Mouse (Mus musculus) stomach, embryonic 14.5 days (tissue): ENCODE measurements around the gene Ccr8. TPM values are rescaled to one million over a fixed set of nuclear protein-coding genes. Genes with fewer than 3 reads are reported as not detected.
"Not testable (repeated sequence)": the region's sequence is repeated elsewhere in the genome, so short reads cannot be mapped to it uniquely, and the experiment has no call there.

Source experiments
- ATAC-seq: fragments of 200-750 bp; cut with Nextera tagmentation; 2 replicates; pipeline ENCODE4 v1.8.0; 2017; ENCODE audit warnings: low read depth, moderate TSS enrichment; ENCODE audit not compliant: insufficient number of reproducible peaks, insufficient read depth, low FRiP score
- H3K27ac ChIP-seq: fragments of 300-500 bp; sonication (generic); 2 replicates; pipeline ENCODE4 v1.5.1; 2014; ENCODE audit warnings: mild to moderate bottlenecking, low read length, moderate library complexity, mixed read lengths
- H3K27me3 ChIP-seq: fragments of 300-500 bp; sonication (generic); 2 replicates; pipeline ENCODE4 v1.6.1; 2014; ENCODE audit warnings: low read length, control low read depth, mixed read lengths; ENCODE audit not compliant: control insufficient read depth, insufficient read depth
- H3K36me3 ChIP-seq: fragments of 300-500 bp; sonication (generic); 2 replicates; pipeline ENCODE4 v1.6.1; 2014; ENCODE audit warnings: mild to moderate bottlenecking, control low read depth, low read length, moderate library complexity, mixed read lengths; ENCODE audit not compliant: control insufficient read depth, insufficient read depth
- H3K4me1 ChIP-seq: fragments of 300-500 bp; sonication (generic); 2 replicates; pipeline ENCODE4 v1.6.1; 2014; ENCODE audit warnings: low read length, control low read depth, mixed read lengths; ENCODE audit not compliant: control insufficient read depth, insufficient read depth
- H3K4me2 ChIP-seq: fragments of 300-500 bp; sonication (generic); replicated peaks from 2 replicates; pipeline ENCODE4 v1.6.1; 2014; ENCODE audit warnings: low read depth, low read length, control low read depth
- H3K4me3 ChIP-seq: fragments of 300-500 bp; sonication (generic); 2 replicates; pipeline ENCODE4 v1.5.1; 2014; ENCODE audit warnings: low read depth, low read length, control low read depth
- H3K9ac ChIP-seq: fragments of 300-500 bp; sonication (generic); replicated peaks from 2 replicates; pipeline ENCODE4 v1.6.1; 2014; ENCODE audit warnings: low read depth, mild to moderate bottlenecking, control low read depth, low read length, moderate library complexity, mixed read lengths
- H3K9me3 ChIP-seq: fragments of 300-500 bp; sonication (generic); 2 replicates; pipeline ENCODE4 v1.6.1; 2016; ENCODE audit warnings: low read depth, low read length, control low read depth; ENCODE audit not compliant: control insufficient read depth
- WGBS: fragments of 180-500 bp; shearing (Covaris S2); extraction: QIAGEN DNeasy Blood & Tissue Kit; methylation state at CpG from one replicate; pipeline ENCODE4 v1.1.7; 2014; 5-methylcytosine and 5-hydroxymethylcytosine counted together
- polyA plus RNA-seq: library from polyadenylated mRNA; unstranded; fragments of >200 nt; fragmentation: Nextera tagmentation; extraction: Ambion mirVana; gene quantifications from 2 replicates; pipeline ENCODE4 v1.2.1, GENCODE M21; 2014

Gene Ccr8
- polyA plus RNA-seq, 1 experiment from 2014 or later: 0.27 TPM

DNA sequence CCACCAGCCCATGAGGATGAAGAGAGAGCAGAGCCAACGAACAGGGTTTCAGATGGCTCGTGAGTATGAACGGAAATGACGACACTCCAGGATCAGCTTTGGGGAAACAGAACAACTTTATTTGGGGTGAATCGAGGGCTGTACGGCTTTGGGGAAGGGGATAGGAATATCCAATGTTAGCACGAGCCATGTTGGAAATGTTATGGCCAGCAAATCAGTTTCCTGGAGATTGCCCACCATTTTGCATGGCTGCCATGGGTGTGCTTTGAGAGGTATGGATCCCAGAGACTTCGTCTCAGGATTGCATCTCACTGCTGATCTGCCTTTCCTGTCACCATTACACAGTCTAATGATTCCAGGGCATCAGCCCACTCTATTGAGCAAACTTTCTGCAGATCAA is 7.4 kb downstream of the Ccr8 start:
- no peak overlapping the region for H3K4me3 ChIP-seq
- H3K4me1 ChIP-seq: no peaks in the 10 kb centered on the region
- no peaks in the 10 kb centered on the region for H3K27me3 ChIP-seq
- H3K9ac ChIP-seq: no peak overlapping the region
- H3K27ac ChIP-seq: no peak overlapping the region
- H3K4me2 ChIP-seq: no peak overlapping the region
- no peak for ATAC-seq
- no peaks in the 10 kb centered on the region for H3K36me3 ChIP-seq
- 89% methylated on average over 8 of the region's 8 CpGs for WGBS
- no peaks in the 10 kb centered on the region for H3K9me3 ChIP-seq

DNA sequence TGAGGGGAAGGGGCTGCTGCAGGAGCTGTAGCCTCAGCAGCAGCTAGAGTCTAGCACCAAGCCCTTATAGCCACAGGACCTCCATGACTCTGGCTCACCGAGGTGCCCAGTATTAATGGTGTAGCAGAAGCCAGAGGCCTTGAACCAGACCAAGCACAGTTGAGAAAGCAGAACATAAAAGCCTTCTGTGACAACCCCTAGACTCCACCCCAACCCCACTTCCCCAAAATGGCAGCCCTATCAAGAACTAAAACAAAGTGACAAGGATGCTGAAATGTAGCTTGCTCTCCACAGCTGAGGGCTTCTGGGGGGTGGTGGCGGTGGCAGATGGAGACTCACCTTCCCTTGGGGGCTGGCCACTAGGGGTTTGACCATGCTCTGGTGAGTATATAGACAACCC is 9.3 kb downstream of the Ccr8 start:
- H3K9ac ChIP-seq: no peak overlapping the region
- H3K4me2 ChIP-seq: no peak overlapping the region
- H3K4me1 ChIP-seq: no peaks in the 10 kb centered on the region
- H3K27me3 ChIP-seq: no peaks in the 10 kb centered on the region
- WGBS: 93% methylated on average over 2 of the region's 2 CpGs
- H3K4me3 ChIP-seq: no peak overlapping the region
- no peak overlapping the region for H3K27ac ChIP-seq
- no peaks in the 10 kb centered on the region for H3K36me3 ChIP-seq
- no peak for ATAC-seq
- no peaks in the 10 kb centered on the region for H3K9me3 ChIP-seq

DNA sequence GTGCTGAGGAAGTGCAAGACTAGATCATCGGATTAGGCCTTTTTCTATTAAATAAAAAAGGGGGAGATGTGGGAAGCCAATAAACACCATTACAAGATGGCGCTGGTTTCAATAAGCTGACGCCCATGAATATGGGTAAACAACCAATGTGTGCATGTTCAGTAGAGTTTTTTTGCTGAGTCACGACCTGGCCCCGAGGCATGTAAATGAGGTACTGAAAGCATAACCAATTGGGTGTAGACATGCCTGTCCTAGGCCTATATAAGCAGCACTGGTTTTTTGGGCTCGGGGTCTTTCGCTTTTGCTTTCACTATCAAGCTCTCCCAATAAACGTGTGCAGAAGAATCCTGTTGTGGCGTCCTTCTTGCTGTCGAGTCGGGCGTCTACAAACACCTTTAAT is 17.0 kb downstream of the Ccr8 start:
- not testable (repeated sequence) for H3K36me3 ChIP-seq, H3K4me3 ChIP-seq, H3K4me2 ChIP-seq, H3K9me3 ChIP-seq, ATAC-seq, H3K27me3 ChIP-seq, H3K9ac ChIP-seq, H3K4me1 ChIP-seq, H3K27ac ChIP-seq
- WGBS: 95% methylated on average over 12 of the region's 12 CpGs

DNA sequence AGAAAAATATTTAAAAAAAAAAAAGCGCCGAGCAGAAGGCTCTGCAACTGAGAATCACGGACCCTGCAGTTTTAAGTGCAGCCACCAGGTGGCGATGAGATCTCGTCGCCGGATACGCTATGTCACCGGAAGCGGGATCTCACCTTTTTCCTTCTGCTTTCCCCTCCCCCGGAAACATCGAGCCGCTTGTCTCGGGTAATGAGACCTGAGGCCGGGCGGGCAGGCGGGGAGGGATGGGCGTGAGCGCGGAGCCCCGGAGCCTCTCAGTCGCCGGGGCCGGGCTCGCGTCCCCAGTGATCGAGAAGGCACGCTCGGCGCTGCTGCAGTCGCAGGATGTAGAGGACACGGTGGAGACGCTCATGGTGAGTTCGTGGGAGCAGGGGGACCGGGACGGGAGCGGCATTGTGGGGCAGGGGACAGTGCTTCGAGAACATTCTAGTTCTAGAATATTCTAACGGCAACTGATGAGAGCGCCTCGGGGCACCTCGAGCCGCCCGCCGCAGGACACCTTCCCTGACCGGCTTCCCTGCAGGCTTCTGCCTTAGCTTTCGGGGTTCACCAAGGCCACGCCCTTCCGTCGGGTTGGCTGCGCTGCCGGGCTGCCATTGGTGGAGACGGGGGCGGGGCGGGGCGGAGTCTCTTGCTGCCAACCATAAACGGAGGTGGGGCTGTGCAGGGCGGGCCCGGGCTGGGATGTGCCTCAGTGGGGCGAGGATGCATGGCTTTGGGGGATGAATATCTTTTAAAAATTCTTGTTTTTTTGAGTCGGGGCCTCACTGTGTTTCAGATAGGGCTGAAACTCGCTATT is 18.5 kb downstream of the Ccr8 start, which contains the start of gene Slc25a38:
Gene Slc25a38 (plus strand): TSS at position 164 of the 808 bp plus-strand sequence.
- peak within 1 kb of the TSS; percentile 68 for H3K9ac ChIP-seq
- peak within 1 kb of the TSS; percentile 84 for H3K4me3 ChIP-seq
- H3K27me3 ChIP-seq: no peaks in the 10 kb centered on the region
- H3K9me3 ChIP-seq: no peaks in the 10 kb centered on the region
- 0 out of 2 replicates have a peak, but pooled peaks cover 3% of the 10 kb centered on the region for H3K4me1 ChIP-seq
- WGBS: 1% methylated on average over 62 of the region's 62 CpGs
- H3K27ac ChIP-seq: peak within 1 kb of the TSS; percentile 96
- peak; percentile 97 for ATAC-seq
- H3K36me3 ChIP-seq: no peaks in the 10 kb centered on the region
- H3K4me2 ChIP-seq: peak within 1 kb of the TSS; percentile 63

DNA sequence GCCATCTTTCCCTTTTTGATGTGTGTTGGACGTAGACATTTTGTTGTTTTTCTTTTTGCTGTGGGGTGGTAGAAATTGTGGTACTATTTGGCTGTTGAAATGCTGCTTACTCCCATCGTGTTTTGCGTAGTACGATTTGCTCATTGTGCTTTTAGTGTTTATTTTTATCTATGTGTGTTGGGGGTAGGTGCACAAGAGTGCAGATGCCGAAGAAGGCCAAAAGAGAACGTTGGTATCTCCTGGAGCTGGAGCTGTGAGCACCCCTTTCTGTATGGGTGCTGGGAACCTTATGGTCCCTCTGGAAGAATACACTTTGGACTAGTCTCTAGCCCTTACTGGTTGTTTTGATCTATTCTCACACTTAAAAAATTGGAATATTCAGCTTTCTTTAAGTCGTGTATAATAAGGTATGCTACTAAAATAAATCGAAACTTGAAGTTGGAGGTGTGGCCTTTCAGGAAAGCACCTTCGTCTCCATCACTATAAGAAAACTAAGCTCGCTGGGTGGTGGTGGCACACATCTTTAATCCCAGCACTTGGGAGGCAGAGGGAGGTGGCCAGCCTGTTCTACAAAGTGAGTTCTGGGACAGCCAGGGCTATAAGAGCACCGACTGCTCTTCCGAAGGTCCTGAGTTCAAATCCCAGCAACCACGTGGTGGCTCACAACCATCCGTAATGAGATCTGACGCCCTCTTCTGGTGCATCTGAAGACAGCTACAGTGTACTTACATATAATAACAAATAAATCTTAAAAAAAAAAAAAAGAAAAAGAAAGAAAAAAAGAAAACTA is 19.4 kb downstream of the Ccr8 start:
- Histone ChIP-seq H3K4me2 (peak overlapping the region; percentile 63), H3K4me1 (0 out of 2 replicates have a peak, but pooled peaks cover 6% of the 10 kb centered on the region), H3K36me3 (no peaks in the 10 kb centered on the region), H3K9ac (peak overlapping the region; percentile 68; the same call in 1 of the 2 replicates), H3K4me3 (peak overlapping the region; percentile 84), H3K27me3 (no peaks in the 10 kb centered on the region), H3K27ac (peak overlapping the region; percentile 96; the same call in 1 of the 2 replicates), H3K9me3 (no peaks in the 10 kb centered on the region)
- 73% methylated on average over 15 of the region's 15 CpGs for WGBS
- ATAC-seq: no peak

DNA sequence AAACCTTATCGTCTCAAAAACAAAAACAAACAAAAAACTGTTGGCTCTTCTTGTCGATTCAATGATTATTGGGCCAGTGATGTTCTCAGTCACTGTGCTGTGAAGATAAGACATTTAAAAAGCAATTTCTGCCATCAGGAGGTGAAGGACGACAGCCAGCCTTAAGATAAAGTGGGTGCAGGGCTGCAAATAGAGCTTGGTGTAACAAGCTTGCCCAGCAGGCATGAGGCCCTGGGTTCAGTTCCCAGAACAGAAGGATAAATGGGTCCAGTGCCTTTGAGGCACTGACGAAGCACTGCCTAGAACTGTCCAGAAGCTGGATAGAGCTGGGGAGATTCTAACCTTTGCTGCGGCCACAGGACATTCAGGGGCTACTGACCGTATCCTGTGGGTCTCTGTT is 20.6 kb downstream of the Ccr8 start:
- no peak overlapping the region for H3K4me2 ChIP-seq
- no peak overlapping the region for H3K4me3 ChIP-seq
- WGBS: 93% methylated on average over 6 of the region's 6 CpGs
- no peaks in the 10 kb centered on the region for H3K27me3 ChIP-seq
- H3K9me3 ChIP-seq: no peaks in the 10 kb centered on the region
- no peak overlapping the region for H3K9ac ChIP-seq
- H3K4me1 ChIP-seq: 0 out of 2 replicates have a peak, but pooled peaks cover 6% of the 10 kb centered on the region
- no peaks in the 10 kb centered on the region; the same call in 1 of the 2 replicates for H3K36me3 ChIP-seq
- no peak overlapping the region for H3K27ac ChIP-seq
- no peak for ATAC-seq

DNA sequence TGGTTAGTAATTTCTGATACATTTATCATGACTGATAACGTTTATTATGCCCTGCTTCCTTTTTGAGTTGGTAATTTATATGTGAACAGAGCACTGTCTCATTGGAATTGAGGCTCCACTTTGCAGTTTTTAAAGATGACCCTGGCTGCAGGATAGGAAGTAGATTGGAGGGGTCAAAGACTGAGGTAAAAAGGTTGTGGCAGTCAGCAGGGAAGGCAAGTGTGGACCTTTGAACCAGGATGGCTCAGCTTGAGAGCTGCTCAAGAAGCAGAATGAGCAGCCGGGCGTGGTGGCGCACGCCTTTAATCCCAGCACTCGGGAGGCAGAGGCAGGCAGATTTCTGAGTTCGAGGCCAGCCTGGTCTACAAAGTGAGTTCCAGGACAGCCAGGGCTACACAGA is 21.5 kb downstream of the Ccr8 start:
- Histone ChIP-seq H3K36me3 (no peaks in the 10 kb centered on the region; the same call in 1 of the 2 replicates), H3K27me3 (no peaks in the 10 kb centered on the region), H3K4me1 (0 out of 2 replicates have a peak, but pooled peaks cover 6% of the 10 kb centered on the region), H3K9me3 (no peaks in the 10 kb centered on the region), H3K9ac (no peak overlapping the region), H3K27ac (no peak overlapping the region), H3K4me2 (no peak overlapping the region), H3K4me3 (no peak overlapping the region)
- no peak for ATAC-seq
- WGBS: 91% methylated on average over 6 of the region's 7 CpGs

DNA sequence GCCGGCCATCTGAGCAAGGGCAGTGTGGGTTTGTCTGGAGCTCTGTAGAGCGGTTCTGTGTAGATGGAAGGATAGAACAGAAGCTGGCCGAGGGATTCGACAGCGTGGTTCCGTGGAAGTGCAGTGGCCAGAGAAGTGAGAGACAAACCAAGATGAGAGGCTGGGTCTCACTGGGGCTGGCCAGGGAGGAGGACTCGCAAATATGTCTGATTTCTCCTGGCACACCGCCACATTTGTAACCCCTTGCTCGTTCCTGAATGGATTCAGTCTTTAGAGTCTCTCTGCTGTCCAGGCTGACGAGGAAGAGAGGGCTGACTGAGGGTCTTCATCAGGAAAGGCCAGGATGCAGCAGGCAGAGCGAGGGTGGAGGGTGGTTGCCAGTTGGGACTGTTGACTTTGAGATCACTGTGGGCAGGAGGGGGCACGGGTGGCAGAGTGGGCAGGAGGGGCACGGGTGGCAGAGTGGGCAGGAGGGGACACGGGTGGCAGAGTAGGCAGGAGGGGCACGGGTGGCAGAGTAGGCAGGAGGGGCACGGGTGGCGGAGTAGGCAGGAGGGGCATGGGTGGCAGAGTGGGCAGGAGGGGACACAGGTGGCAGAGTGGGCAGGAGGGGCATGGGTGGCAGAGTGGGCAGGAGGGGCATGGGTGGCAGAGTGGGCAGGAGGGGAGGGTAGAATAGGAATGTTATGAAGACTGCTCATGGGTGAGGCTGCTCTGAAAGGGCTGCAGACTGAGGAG is 22.3 kb downstream of the Ccr8 start:
- H3K27me3 ChIP-seq: no peaks in the 10 kb centered on the region
- H3K4me2 ChIP-seq: no peak overlapping the region
- ATAC-seq: no peak
- no peaks in the 10 kb centered on the region for H3K9me3 ChIP-seq
- no peak overlapping the region for H3K27ac ChIP-seq
- no peaks in the 10 kb centered on the region; the same call in 1 of the 2 replicates for H3K36me3 ChIP-seq
- no peak overlapping the region for H3K4me3 ChIP-seq
- WGBS: 88% methylated on average over 17 of the region's 17 CpGs
- H3K9ac ChIP-seq: no peak overlapping the region
- H3K4me1 ChIP-seq: 0 out of 2 replicates have a peak, but pooled peaks cover 6% of the 10 kb centered on the region
